In the genomic region with DNA sequence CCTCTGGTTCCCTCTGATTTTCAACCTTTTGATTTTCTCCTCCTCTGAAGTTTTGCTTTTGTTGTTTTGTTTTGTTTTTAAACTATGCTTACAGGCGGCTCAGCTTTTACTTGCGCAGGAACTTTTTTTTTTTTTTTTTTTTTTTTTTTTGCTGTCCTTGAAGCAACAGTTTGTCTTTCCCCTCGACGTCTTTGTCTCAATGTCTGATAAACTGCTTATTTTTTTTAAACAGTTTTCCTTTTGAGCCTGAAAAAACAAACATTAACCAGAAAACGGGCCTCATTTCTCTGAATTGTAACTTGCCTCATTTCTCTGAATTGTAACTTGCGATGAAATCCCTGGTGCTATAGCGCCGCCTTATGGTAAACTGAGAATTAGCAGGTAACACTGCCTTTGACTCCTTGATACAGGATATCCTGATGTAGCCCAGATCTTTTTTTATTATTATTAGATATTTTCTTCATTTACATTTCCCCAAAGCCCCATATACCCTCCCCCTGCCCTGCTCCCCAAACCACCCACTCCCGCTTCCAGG, we compare ENCODE assay signal across 8 mouse cellular contexts. TPM values are rescaled to one million over a fixed set of nuclear protein-coding genes. Genes with fewer than 3 reads are reported as not detected.
DNase-seq lines count a peak whose midpoint lies in the region; ATAC-seq and TF ChIP-seq lines count a peak whose summit lies in the region.

No protein-coding gene starts in this region.

- no peak for TF ChIP-seq EP300 in CH12.LX (IDR thresholded peaks at IDR 0.05; ENCODE audit: low read length)

- peak; percentile 87 for TF ChIP-seq CTCF in CH12.LX (conservative IDR thresholded peaks at IDR 0.05 in 1 of 2, IDR thresholded peaks at IDR 0.05 in 1 of 2; ENCODE audit: low read depth in 2 of 2, low read length in 2 of 2)

- no peaks in the 10 kb centered on the region for H3K27me3 ChIP-seq in hindbrain, embryonic 14.5 days (ENCODE audit: control insufficient read depth, insufficient read depth, low read length)
- H3K27me3 ChIP-seq in hindbrain, embryonic 16.5 days (replicated peaks; ENCODE audit: control insufficient read depth, insufficient read depth, low read length) = no peaks in the 10 kb centered on the region
- no peaks in the 10 kb centered on the region for H3K27me3 ChIP-seq in CH12.LX (replicated peaks)

- peak; percentile 66 for DNase-seq in hindbrain, embryonic 14.5 days (ENCODE audit: low spot score)
- DNase-seq in CH12.LX (ENCODE audit: extremely low read depth) = peak; percentile 60
- peak; percentile 37 to 43 for DNase-seq in adrenal gland, adult 18-20 months (ENCODE audit: low spot score in 2 of 2)
- DNase-seq in fibroblast of lung, adult 2 months (ENCODE audit: low read depth) = peak; percentile 25
- peak; percentile 45 to 52 for DNase-seq in left cerebral cortex, postnatal 10 days (ENCODE audit: extremely low spot score in 1 of 2, low spot score in 2 of 2)
- DNase-seq in retina, embryonic 14.5 days (ENCODE audit: low spot score) = peak; percentile 67
- no peak for DNase-seq in urinary bladder, postnatal 4 days (ENCODE audit: low spot score in 2 of 2)

- no peaks in the 10 kb centered on the region for H3K36me3 ChIP-seq in hindbrain, embryonic 14.5 days (replicated peaks; ENCODE audit: control insufficient read depth, insufficient read depth)
- no peaks in the 10 kb centered on the region for H3K36me3 ChIP-seq in hindbrain, embryonic 16.5 days (ENCODE audit: control insufficient read depth, insufficient read depth, low read length)
- no peaks in the 10 kb centered on the region for H3K36me3 ChIP-seq in CH12.LX (replicated peaks in 1 of 2; ENCODE audit: control insufficient read depth in 1 of 2, insufficient read depth in 1 of 2, low read length in 1 of 2)

- no peaks in the 10 kb centered on the region for H3K79me2 ChIP-seq in CH12.LX (replicated peaks; ENCODE audit: control insufficient read depth, extremely low read depth, insufficient read depth, poor library complexity, severe bottlenecking)

- no peak overlapping the region for H3K9ac ChIP-seq in hindbrain, embryonic 14.5 days
- no peak overlapping the region for H3K9ac ChIP-seq in hindbrain, embryonic 16.5 days (ENCODE audit: low read depth, low read length)
- no peak overlapping the region for H3K9ac ChIP-seq in CH12.LX (ENCODE audit: insufficient read depth, low read depth)

- TF ChIP-seq POLR2A in CH12.LX (IDR thresholded peaks at IDR 0.05; ENCODE audit: low read depth, low read length) = no peak

- dilution Hi-C loops in CH12.LX (cut with MboI; ENCODE audit: extremely low pct_ligation_motif_present, extremely low pct_unique_long_range_greater_than_20kb, low sequenced_read_pairs) = no loop called here

- TF ChIP-seq RAD21 in CH12.LX (IDR thresholded peaks at IDR 0.05; ENCODE audit: low read depth, low read length) = peak; percentile 88

- H3K9me3 ChIP-seq in hindbrain, embryonic 14.5 days (ENCODE audit: control insufficient read depth, low read length) = no peaks in the 10 kb centered on the region
- H3K9me3 ChIP-seq in hindbrain, embryonic 16.5 days (ENCODE audit: control insufficient read depth, low read length) = no peaks in the 10 kb centered on the region
- no peaks in the 10 kb centered on the region for H3K9me3 ChIP-seq in CH12.LX (replicated peaks; ENCODE audit: low read length)

- H3K4me2 ChIP-seq in hindbrain, embryonic 14.5 days (replicated peaks) = no peak overlapping the region
- no peak overlapping the region for H3K4me2 ChIP-seq in hindbrain, embryonic 16.5 days (ENCODE audit: low read length)
- no peak overlapping the region for H3K4me2 ChIP-seq in CH12.LX (ENCODE audit: insufficient read depth, low read depth, poor library complexity, severe bottlenecking)

- H3K4me3 ChIP-seq in hindbrain, embryonic 14.5 days (replicated peaks; ENCODE audit: low read length) = no peak overlapping the region
- no peak overlapping the region for H3K4me3 ChIP-seq in hindbrain, embryonic 16.5 days (ENCODE audit: low read length)
- no peak overlapping the region for H3K4me3 ChIP-seq in CH12.LX (replicated peaks in 1 of 3; ENCODE audit: low read depth in 2 of 3, low read length in 2 of 3, poor library complexity in 1 of 3)

- in situ Hi-C loops in CH12.LX (cut with MboI; ENCODE audit: low pct_ligation_motif_present, low pct_unique_long_range_greater_than_20kb, low sequenced_read_pairs) = loop anchor here (25.0 kb wide), 1 partner anchor 525 kb away; a partner anchor contains a TSS

- intact Hi-C loops in left cerebral cortex, postnatal 10 days (cut with DNase I) = loop anchor here (5.0 to 10.0 kb wide), 2 partner anchors 785 to 1752 kb away; no protein-coding TSS in a partner anchor

- 53% methylated on average over 9 of the region's 9 CpGs for WGBS in hindbrain, embryonic 14.5 days
- 45% methylated on average over 9 of the region's 9 CpGs for WGBS in hindbrain, embryonic 16.5 days

- no peak overlapping the region for H3K27ac ChIP-seq in hindbrain, embryonic 14.5 days
- no peak overlapping the region for H3K27ac ChIP-seq in hindbrain, embryonic 16.5 days (ENCODE audit: low read depth, low read length)
- no peak overlapping the region for H3K27ac ChIP-seq in CH12.LX (ENCODE audit: insufficient read depth, low read depth)

- no peak for ATAC-seq in hindbrain, embryonic 14.5 days (ENCODE audit: low FRiP score)
- no peak for ATAC-seq in hindbrain, embryonic 16.5 days

- no peaks in the 10 kb centered on the region for H3K4me1 ChIP-seq in hindbrain, embryonic 14.5 days (replicated peaks; ENCODE audit: control insufficient read depth, insufficient read depth, low read length)
- H3K4me1 ChIP-seq in hindbrain, embryonic 16.5 days (ENCODE audit: control insufficient read depth, insufficient read depth, low read depth, low read length) = no peaks in the 10 kb centered on the region
- no peaks in the 10 kb centered on the region for H3K4me1 ChIP-seq in CH12.LX (ENCODE audit: control insufficient read depth in 1 of 2, insufficient read depth in 2 of 2)

TF ChIP-seq in CH12.LX, 34 proteins besides CTCF, POLR2A, EP300 and RAD21:
- TF ChIP-seq ZC3H11A (IDR thresholded peaks at IDR 0.05; ENCODE audit: low read depth, low read length) = 0 out of 2 replicates have a peak, but pooled peaks have one; percentile 6
- TF ChIP-seq CHD1 (IDR thresholded peaks at IDR 0.05; ENCODE audit: low read depth, low read length) = no peak
- peak; percentile 76 for TF ChIP-seq ZNF384 (IDR thresholded peaks at IDR 0.05; ENCODE audit: low read depth, low read length)
- peak; percentile 62 for TF ChIP-seq SMC3 (IDR thresholded peaks at IDR 0.05; ENCODE audit: low read depth, low read length)

RNA-seq across cellular contexts. Expression of a gene that starts 52.0 kb away (rescaled TPM):
- polyA plus RNA-seq in hindbrain, embryonic 14.5 days (2014; fragmentation: Nextera tagmentation; extraction: Ambion mirVana) = 7.9 and 9.7 TPM in 2 replicates
- 6.6 and 7.1 TPM in 2 replicates for polyA plus RNA-seq in hindbrain, embryonic 16.5 days (2015; fragmentation: Nextera tagmentation; extraction: Ambion mirVana)
- total RNA-seq in CH12.LX (2012; rRNA removed) = 4.5 and 5.1 TPM in 2 replicates
- total RNA-seq in CH12.LX (2014; rRNA removed) = 8.4 and 9.3 TPM in 2 replicates
- polyA plus RNA-seq in CH12.LX (2012; ENCODE audit: insufficient read length, low read depth) = 5.6 and 6.8 TPM in 2 replicates
- total RNA-seq in adrenal gland, adult 18-20 months (2021) = 10 to 100 TPM; 48.1 to 57.4 TPM
- 10 to 100 TPM; 50.1 to 57.3 TPM for total RNA-seq in left cerebral cortex, postnatal 10 days (2021)

Comparison
In these comparisons a context has a peak if more than half of its experiments do, and no peak if none do; other contexts are left out.
1. DNase-seq: peak in hindbrain, embryonic 14.5 days (single experiment), CH12.LX (single experiment), adrenal gland, adult 18-20 months (2 of 2), fibroblast of lung, adult 2 months (single experiment), left cerebral cortex, postnatal 10 days (2 of 2) and retina, embryonic 14.5 days (single experiment); none in urinary bladder, postnatal 4 days (0 of 2).
2. RNA of a gene that starts 52.0 kb away (total RNA-seq): 48.1 to 57.4 TPM in adrenal gland, adult 18-20 months and 50.1 to 57.3 TPM in left cerebral cortex, postnatal 10 days; 4.5 to 9.3 TPM in CH12.LX; every median in the first group is over 4 times any median in the second.